Mouse (Mus musculus): ENCODE measurements at regions not wholly inside any gene's neighbourhood (a gene's known extent, or its start where the extent isn't known, plus 50 kb on each side); places are given as distances from the start of the nearest gene placed in this dataset.
A peak's percentile ranks its signal among the peaks of the same experiment; 100 is the strongest.
"Not testable (repeated sequence)": the region's sequence is repeated elsewhere in the genome, so short reads cannot be mapped to it uniquely, and the experiment has no call there.

DNA sequence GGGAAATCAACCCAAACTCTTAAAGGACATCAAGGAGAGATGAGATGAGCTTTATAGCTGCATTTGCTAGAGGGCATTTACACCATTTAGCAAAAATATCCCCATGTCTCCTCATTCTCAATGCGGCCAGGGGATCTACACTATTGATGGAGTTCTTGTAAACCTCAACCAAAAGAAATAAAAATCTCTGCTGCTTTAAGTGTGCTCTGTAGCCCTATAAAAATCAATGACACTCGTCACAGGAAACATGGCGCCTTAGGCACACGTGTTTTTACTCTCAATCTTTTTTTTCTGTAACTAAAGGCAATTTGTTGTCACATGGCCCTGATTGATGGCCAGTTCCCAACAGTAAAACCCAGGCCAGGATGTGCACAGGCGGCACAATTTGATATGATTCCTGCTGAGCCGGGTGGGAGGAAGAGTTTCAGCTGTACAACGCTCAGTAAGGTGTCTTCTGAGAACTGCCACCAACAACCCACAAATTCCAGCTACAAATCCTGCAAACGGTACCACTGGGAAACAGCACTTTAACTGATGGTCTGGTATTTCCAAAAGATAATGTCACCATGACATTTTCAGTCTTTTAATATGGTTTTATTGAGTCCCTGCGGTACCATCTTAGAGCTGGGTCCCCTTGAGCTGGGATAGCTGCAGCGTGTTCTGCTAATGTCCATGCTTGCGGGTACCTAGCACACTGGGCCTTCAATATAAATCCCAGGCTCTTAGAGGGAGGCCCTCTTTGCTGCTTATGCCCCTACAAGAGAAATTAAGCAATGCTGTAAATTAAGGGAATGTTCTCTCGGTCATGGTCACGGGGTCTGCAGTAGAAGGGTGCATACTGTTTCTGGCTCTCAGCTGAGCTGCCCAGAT lies 78.8 kb downstream of the Tpbg start:
- no peak for DNase-seq

DNA sequence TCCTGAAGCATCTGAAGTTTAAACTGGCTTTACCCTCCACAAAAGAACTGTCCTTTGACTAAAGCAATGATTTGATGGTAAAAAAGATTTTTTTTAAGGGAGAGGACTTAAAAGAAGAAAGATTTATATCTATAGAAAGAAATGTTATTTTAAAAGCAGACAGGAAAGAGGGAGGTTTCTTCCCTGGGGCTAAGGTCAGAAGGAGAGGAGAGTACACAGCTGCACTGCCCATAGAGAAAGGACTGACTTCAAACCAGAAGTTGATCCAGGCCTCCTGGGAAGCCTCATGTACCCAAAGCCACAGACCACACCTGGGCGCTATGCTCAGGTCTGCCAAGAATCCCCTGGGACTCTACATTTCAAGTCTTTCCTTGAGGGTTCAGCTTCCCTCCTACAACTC lies 83.1 kb downstream of the Tpbg start:
- DNase-seq = no peak

DNA sequence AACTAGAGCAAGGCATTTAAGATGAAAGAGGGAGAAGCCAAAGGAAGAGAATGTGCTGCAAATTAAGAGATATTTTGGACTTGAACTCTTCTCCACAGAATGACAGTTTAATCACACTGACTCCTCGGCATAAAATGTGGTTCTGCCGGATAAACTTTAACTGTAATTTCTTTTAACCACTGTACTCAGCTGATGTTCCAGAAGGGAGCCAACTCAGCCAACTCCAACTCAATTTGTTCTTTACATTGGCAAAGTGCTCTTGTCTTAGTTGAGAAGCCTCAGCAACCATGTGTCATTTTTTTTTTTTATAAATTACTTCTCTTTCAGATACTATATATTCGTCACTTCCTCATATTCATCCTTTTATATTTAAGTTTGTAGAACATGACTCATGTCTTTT lies 90.0 kb downstream of the Tpbg start:
- no peak for DNase-seq

DNA sequence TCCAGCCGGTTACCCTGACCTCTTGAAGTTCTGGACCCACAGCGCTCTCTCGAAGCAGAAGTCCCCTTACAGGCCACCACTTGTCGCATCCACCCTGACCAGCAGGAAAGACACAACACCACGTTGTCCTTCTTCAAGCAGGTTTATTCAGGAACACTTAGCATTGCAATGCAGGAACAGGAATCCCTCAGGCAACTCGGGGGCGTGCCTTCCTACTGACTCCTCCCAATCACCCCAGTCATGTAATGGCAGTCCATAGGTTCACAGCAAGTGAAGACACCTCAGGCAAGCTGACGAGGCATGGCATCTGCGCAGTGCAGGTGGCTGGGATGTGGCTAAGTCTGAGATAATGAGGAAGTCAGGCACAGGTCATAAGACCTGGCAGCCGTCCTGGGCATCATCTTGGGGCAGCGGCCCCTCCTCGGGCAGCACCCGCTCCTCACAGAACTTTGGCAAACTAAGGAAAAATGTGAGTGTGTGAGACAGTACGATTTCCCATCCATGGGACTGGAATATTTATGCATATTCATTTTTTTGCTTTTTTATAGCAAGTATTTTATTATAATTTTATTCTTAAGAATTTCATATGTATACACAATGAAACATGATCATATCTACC lies 101.0 kb downstream of the Tpbg start:
- not testable (repeated sequence) for DNase-seq

DNA sequence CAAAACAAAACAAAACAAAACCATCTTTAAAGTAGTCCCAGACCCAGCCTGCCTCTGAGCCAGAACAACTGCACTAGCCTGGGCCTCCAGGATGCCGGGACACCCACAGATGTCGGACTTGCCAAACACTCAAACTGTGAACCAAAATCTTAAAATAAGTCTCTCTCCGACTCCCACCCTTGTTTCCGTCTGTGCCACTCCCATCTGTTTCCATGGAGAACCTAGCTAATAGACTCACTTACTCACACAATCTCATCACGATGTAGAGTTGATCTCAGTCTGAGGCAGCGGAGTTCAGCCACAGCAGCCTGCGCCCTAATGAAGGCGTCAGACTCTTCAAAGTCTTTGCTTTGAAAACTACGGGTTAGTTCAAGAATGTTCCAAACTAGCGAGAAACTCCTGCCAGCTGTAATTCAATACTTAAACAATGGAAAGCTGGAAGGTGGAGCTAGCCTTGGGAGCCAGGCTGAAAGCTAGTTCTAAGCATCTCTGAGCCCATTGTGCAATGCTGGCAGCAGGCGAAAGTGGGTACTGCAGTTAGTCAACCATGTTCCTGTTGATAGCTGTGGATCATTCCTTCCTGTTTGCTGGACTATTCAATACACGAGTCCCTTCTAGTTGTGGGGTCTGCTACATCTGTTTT lies 106.4 kb downstream of the Tpbg start:
- DNase-seq = no peak

DNA sequence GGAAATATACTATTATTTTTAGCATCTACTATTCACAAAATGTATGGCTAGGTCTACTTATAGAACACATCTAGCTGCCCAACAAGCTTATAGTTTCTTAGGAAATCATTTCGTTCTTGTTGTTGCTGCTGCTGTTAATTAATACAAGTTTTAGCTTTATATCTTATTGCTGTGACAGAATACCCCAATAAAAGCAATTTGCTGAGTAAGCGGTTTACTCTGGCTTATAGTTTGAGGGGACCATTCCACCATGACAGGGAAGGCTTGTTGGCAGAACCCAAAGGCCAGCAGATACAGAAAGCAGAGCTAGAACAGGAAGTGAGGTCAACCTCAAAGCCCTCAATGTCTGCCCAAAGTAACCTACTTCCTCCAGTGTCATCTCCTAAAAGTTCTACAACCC lies 109.6 kb downstream of the Tpbg start:
- no peak for DNase-seq

DNA sequence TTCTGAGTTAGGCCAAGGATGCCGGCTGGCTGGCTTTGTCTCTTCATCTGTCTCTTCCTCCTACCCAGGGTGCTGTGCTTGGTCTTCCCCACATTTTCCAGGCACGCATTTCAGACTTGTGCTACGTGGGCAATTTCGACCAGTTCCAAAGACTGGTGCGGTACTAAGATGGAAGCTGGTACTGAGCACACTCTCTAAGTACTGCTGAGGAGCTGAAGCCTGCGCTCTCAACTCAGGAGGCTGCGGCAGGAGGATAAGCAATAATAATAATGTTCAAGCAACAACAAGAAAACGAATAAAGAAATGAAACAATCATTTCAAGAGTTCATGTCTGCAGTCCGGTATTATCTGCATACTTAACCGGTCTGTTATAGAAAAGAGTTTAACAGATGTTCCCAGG lies 127.9 kb downstream of the Tpbg start:
- DNase-seq = no peak

DNA sequence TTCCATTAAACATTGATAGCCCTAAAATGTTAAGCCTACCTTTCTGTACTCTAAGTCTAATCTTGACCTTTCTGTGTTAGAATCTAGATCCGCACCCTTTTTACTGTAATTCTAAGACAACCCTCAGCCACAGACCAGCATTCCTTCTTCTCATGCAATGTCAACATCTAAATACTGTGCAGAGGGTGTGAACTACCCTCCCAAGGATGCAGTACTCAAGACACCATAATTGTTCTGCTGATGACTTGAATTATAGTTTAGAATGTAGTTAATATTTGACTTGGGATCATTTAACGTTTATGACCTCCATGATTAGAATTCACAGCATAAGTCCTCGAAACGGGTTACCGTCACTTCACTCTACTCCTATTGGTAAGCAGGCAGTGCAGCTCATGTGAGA lies 139.2 kb downstream of the Tpbg start:
- no peak for DNase-seq

DNA sequence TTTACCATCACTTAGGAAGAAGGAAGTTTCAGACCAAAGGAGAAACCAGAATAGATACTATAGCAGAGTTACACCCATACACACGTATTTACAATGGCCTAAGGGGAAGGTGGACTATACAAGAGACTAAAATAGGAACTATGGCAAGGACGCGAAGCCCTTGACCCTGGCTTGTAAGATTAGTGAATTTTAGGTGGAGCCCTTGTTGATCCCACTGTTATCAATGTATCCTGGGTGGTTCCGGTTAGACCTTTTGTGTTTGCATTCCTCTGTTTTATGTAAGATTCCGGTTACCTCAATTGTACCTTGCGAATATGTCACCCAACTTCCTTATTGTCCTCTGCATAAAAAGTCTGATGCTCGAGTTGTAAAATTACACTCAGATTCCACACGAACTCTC lies 141.3 kb downstream of the Tpbg start:
- DNase-seq = not testable (repeated sequence)

DNA sequence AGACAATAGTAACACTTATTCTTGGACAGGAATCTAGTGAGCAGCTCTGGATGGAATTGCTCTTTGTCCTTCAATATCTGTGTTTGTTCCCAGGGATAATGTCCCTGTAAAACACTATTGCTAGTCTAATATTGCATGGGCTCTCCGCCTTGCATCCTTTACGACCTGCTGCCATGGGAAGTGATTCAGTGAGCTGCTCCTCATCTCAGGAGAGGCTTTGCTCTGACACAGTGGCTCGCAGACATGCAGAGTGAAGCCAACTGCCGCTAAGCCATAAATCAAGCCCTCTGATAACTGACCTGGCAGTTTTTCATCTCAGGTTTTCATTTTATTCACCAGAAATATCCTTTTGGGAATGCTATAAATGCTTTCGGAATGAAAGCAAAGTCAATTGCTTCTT lies 143.5 kb downstream of the Tpbg start:
- no peak for DNase-seq

DNA sequence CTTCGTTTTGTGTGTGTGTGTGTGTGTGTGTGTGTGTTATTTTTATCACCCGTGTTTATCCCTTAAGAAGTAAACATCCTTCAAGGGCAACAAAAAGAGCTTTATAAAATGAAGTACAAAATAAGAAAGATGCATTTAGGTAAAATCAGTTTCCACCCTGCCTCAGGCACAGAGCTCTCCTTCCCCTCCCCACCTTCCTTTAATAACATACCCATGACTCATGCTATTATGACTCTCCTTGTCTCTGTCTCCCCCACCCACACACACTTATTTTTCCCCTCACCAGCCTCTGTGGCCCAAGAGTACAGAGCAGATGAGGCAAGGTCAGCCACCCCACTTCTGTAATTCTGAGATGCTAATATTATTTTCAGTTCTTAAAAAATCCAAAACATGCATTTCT lies 144.0 kb downstream of the Tpbg start:
- DNase-seq = no peak

DNA sequence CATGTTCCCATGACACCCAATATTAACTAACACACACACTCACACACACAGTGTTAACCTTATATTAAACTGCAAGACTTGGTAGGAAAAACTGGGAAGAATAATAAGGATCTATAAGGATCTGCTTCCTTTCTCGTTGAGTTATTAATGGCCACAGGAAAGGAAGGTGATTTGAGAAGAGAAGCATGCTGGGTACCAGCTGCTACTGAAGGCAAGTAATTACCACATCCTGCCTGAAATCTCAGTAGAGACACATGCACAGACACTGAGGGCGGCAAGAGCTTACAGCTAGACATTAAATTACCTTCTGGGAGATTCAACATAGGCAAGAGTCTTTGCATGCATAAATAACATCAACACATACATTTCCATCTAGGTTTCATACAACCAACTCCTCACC lies 160.8 kb downstream of the Tpbg start:
- DNase-seq = no peak

DNA sequence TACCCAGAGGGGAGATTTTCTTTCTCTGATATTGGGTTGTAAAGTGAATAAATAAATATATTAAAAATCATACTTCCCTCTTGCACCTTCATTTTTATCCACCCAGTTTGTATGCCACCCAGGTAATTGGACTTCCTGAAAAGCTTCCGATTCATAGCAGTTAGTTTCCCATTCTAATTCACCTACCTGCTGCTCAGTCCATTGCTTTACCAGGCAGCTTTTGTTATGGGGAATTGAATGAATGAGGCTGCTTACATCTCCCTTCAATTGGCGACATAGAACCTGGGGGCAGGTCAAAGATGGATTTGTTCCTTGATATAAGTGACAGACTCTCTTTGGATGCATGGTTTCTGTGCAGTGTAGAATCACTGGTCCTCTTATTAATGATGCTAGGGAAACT lies 169.5 kb downstream of the Tpbg start:
- DNase-seq = no peak

DNA sequence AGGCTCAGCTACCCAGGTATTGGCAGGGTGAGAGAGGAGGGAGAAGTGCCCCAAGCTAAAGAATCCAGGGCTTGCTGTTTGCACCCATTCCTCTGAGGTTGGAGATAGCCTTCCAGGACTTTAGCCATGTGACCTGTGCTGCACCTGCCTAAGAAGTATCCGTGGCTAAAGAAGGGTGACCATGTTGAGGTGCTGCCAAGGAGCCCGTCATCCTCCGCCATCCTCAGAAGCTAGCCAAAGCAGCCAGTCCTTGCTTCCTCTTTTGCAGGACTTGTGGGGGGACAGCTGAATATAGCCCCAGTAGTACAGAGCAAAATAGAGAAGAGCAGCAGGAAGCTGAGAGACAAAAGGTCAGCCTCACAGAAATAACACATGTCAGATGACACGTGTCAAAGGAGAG lies 173.7 kb downstream of the Tpbg start:
- no peak for DNase-seq

DNA sequence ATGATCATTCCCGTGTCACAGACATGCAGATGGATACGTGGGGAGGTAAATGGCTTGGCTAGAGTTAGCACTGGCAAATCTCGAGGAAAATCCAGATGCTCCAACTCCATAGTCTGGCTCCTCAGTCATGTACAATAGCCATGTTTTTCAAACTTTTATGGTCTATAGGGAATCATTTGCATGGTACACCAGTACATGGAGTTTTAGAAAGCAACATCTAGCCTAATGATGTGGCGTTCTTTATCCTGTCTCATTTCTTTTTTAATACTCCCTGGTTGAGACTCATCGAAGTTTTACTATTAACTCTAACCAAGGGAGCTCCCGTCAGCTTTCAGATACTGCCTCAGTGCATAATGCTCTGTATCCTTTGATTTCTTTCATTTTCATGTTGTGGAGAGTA lies 178.0 kb downstream of the Tpbg start:
- no peak for DNase-seq

DNA sequence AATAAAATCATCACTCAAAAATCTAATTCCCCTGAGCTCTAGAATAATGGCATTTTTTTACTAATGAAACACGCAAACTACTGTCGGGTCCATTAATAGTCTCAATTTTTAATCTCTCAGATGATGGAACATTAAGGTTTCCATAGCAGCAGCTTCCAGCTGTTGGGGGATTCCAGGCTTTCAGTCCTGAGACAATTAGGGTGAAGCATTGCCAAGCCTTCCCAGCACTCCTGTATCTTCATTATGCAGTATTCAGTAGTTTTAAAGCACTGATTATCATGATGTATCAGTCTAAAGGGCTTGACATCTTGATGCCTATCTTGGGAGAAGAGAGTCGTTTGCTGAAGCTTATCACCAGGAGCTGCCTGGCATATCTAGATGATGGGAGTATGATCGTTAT lies 178.6 kb downstream of the Tpbg start:
- DNase-seq = no peak

DNA sequence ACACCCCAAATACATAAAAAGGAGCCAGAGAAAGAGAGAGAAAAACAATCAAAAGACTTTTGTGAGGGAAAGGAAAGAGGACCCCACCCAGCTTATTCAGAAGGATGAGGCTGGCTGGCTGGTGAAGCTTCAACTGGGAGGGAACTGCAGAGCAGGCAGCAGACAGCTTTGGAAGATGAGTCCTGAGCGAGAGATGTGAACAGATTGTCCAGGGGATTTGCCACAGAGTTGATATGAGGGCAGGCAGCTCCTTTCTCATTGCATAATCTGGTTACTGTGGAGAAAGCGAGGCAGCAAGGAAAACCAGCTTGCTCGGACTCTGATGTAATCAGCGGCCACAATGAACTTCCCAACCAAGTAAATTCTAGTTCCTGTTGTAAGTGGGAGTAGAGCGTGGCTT lies 188.6 kb downstream of the Tpbg start:
- DNase-seq = peak in 1 of 2 experiments; percentile 0

DNA sequence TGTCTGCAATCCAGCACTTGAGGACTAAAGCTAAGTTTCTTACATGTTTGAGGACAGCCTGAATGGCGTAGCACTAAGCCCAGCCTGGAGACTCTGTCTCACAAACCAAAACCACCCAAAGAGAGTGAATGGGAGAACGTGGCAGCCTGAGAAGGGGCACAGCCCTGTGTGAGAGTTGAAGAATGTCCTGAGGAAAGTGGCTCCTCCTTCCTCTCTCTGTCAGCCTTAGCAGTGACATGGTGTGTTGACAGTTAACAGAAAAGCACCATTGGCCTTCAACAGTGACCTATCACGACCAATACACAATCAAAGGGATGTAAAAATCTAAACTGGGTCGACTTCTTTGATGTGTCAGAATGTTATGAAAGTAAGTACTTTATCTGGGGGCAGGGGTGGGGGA lies 201.9 kb downstream of the Tpbg start:
- no peak for DNase-seq

DNA sequence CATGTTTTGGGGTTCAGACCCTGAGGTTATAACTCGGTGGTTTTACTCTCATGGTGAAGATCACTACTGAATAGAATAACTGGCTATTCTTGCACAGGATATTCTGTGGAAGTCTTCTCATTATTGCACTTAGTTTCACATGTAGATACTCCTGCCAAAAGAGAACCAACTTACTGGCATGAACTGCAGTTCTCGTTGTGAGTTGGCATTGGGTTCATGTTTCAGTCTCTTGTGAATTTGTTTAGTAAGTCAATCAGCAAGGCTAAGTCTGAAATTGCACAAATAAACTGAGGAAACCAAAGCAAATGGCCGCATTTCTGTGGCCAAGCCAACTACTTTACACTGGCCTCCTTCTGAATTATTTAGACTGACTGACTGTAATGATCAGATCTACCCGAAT lies 215.9 kb downstream of the Tpbg start:
- no peak for DNase-seq

DNA sequence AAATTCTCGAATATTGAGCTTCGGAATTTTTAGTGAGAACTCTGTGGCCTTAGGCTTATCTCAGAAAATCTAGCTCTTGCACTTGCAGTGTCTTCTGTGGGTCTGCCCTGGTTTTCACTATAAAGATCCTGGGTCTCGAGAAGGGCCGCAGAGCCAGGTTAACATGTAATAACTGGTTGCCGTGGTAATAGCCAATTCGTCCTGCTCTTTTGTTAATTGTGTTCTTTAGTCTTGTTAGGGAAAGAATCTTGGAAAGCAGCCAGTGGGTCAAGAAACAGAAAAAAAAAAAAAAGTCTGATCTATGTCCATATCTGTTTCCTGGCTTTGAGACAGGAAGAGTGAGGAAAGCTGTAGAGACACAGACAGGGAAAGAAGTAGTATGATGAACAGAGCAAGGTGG lies 217.9 kb downstream of the Tpbg start:
- DNase-seq = no peak

DNA sequence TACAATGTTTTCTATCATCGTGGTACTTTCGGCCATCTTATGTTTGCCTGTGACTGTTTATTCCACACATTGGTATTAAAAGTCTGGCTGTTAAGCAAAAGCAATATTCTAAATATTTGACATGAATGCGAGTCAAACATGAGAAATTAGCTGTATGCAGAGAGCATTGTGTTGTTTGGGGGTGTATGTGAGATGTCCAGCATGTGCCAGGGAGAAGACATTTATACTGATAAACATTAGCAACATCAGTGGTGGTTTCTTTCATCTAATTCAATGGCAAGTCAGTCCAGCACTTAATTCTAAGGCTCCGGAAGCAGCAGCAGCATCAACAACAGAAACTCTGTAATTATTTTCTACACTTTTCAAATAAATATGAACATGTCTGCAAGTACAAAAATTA lies 219.1 kb downstream of the Tpbg start:
- no peak for DNase-seq

DNA sequence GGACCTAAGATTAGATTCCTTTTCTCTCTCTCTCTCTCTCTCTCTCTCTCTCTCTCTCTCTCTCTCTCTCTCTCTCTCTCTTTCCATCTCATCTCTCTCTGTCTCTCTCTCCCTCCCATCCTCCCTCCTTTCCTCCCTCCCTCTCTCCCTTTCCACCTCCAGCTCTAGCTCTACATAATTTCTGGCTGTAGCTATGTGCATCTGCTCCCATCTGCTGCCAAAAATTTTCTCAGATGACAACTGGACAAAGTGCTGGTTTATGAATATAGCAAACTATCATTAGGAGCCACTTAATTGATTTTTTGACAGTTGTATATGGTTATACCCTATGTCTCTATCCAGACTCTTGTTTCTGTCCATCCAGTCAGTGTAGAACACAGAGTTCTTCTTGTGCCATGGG lies 237.1 kb downstream of the Tpbg start:
- DNase-seq = no peak

DNA sequence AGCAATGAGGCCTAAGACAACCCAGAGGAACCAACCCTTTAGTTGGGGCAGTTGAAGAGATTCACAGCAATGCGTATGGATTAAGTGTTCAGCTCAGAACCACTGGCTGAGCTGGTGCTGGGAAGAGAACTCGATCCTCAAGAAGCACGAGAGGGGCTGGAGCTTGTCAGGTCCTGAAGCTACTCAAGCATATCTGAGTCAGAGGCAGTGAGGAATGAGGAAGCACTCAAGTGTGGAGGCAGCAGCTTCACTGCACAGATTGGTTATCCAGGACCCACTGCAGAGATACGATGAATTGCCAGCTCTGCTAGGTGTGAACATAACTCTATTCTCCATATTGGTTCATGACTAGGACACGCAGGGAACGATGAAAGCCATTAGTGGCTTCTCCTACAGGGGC lies 239.7 kb downstream of the Tpbg start:
- no peak for DNase-seq

DNA sequence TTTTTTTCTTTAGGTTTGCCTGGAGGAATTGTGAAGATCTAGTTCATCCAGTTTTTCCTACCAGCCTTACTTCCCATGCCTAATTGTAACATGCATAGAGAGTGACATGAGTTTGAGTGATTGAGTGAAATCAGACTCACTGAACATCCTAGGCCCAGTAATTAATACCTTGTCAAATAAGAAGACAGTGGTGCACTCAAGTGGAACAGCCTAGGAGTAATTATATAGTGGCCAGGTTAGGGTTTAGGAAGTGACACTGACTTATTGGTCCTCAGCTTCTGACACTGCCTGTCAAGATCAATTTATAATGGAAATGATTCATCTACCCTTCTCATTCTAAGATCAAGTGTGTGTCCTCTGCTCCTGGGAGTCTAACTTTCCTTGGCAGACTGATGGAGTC lies 250.8 kb downstream of the Tpbg start:
- no peak for DNase-seq

Data from heart, adult 18-20 months (tissue).